Mouse (Mus musculus) spleen, postnatal 36 days (tissue): ENCODE results near the gene Slc22a15.
A peak's percentile ranks its signal among the peaks of the same experiment; 100 is the strongest.

Experiments
- DNase-seq, 2 experiments: peaks; one replicate each; pipeline ENCODE4 v3.0.0; 2022; ENCODE audit warnings: low spot score in 2 of 2, mixed read lengths in 1 of 2

The Slc22a15 gene

DNA sequence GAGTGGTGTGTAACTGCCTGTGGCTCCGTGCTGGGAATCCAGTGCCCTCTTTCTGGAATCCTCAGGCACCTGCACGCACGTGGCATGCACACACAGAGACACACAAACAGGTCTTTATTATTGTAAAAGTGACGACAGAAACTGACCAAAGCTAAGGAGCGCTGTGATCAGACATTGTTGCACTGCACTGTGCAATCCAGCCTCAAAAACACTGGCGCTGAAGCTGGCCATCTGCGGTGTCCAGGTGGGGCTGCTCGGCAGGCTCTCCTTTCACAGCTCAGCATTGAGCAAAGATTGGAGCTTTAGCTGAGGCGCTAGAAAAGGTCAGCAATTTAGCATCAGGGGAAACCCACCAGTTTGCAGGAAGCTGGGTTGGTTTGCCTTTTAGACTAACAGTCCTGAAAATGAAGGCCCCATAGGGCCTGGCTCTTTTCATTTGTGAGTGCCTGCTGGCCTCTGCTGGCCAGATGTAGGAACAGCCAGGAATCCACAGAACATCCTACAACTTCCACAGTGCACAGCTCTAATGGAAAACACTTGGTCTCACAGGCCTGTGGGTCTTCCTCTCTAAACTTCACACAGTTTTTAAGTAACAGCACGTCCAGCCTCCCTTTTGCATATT lies 111.8 kb downstream of the Slc22a15 start:
- DNase-seq, result peak; percentile 9 to 18

DNA sequence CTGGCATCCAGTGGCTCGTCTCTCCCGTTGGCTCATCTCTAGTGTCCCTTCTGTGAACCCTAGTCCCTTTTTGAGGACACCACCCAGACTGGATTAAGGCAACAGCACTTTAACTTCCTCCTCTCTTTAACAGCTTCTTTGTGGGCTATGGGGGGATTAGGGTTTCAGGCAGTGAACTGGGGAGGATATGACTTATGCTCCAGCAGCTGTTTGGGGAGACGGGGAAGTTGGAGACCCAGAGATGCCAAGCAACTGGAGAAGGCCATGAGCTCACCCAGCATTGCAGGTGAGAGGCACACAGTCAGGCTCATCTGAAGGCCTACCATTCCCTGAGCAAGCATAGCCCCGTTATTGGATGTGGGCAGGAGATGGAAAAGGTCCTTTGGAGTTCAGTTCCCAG lies 112.3 kb downstream of the Slc22a15 start:
- no peak for DNase-seq

DNA sequence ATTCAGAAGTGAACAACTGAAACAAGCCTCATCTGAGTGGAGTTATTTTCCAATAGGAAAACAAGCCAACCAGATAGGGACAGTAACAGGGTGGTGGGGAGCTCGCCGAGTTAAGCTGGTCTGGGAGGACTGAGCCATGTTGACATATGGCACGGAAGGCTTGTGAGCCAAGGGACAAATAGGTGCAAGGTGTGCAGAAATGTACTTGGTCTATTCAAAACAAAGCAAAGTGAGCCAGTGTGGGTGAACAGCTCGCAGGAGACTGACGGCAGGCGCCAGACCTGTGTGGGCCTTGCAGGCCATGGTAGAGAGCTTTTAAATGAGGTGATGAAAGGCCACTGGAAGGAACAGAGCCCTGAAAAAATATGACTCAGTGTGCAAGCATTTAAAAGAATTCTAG lies 116.6 kb downstream of the Slc22a15 start:
- DNase-seq, result no peak

DNA sequence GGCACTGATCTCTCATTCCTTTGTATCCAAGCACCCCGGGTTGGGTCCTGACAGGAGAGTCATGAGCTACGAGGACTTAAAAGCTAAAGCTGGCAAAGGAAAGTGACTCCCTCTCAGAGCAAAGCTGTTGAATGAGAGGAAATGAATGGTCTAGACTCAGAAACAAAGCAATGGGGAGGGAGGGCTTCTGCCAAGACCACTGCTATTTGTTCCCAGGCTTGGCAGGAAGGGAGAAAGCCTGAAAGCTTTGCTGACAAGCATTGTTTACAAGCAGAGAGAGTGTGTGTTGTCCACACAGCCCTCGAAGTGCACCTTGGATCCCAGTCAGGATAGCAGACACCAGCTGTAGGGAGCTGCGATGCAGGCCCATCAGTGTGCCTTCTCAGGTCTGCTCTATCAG lies 117.3 kb downstream of the Slc22a15 start:
- DNase-seq, result no peak

DNA sequence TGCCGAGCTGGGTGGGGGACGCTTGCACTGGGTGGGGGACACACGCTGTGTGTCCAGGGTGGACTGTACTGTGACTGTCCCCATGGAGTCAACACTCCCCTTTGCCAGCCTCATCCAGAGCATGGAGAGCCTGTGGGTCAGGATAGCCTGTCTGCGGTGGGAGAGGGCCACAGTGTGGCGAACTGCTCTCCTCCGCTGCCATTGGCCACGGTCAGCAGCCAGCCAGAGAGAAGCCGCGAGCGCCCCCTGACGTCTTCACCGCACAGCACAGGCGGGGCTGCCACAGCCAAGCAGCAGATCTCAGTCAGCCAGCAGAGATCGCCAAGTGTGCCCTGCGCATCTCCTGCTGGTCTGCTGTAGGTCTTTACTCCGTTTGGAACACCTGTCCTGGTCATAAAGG lies 118.1 kb downstream of the Slc22a15 start:
- DNase-seq, result peak; percentile 25 to 47
